ENCODE assay signal across 13 mouse cellular contexts in genomic region chr6:31339122-31339947, GRCm38 (mm10). TPM values are rescaled to one million over a fixed set of nuclear protein-coding genes. Genes with fewer than 3 reads are reported as not detected.
DNase-seq lines count a peak whose midpoint lies in the region; ATAC-seq and TF ChIP-seq lines count a peak whose summit lies in the region.
"Had no signal": no experiment of that assay in that cellular context is flagged by ENCODE, and none has a peak within 500 bp of the region (broad histone marks: within the 10 kb centered on the region; RNA-seq: fewer than 3 reads in every experiment).

No protein-coding gene starts in this region.

- DNase-seq in cerebellum, postnatal 10 days, result peak; percentile 55 to 58
- peak; percentile 20 for DNase-seq in layer of hippocampus, adult 9-10 months (ENCODE audit: low spot score)
- DNase-seq in layer of hippocampus, postnatal 25 days (ENCODE audit: extremely low spot score in 1 of 2, low spot score in 1 of 2), result no peak
- DNase-seq in brain, embryonic 14.5 days (ENCODE audit: low read depth), result peak; percentile 82
- peak; percentile 51 to 67 for DNase-seq in left cerebral cortex, postnatal 25 days (ENCODE audit: low spot score in 2 of 2)
- DNase-seq in ovary, adult 18-20 months (ENCODE audit: low spot score), result no peak
- DNase-seq in adrenal gland, postnatal 25 days, result no peak
- DNase-seq: cerebellum, adult 9-11 months; heart, adult 2 months; liver, postnatal 0 days; thymus, postnatal 4 days had no signal

- intact Hi-C loops in left cerebral cortex, postnatal 25 days (cut with DNase I), result no loop called here

- no peak for ATAC-seq in cerebellum, adult (ENCODE audit: insufficient number of reproducible peaks, low FRiP score, low TSS enrichment)
- ATAC-seq: intestine, embryonic 15.5 days; liver, postnatal 0 days had no signal

- no peak for TF ChIP-seq CTCF in brain, embryonic 14.5 days (IDR thresholded peaks at IDR 0.05; ENCODE audit: borderline replicate concordance, extremely low read depth, insufficient read depth, insufficient read length)

- no peak for TF ChIP-seq POLR2A in brain, embryonic 14.5 days (IDR thresholded peaks at IDR 0.05; ENCODE audit: borderline replicate concordance, extremely low read depth, insufficient read depth, insufficient read length, poor library complexity, severe bottlenecking)

RNA-seq across cellular contexts. Expression of gene Mkln1, which starts 59.2 kb away (rescaled TPM):
- total RNA-seq in layer of hippocampus, postnatal 25 days (2021), result 100 to 1,000 TPM; 141 to 142 TPM
- 45.4 and 47.9 TPM in 2 replicates for polyA plus RNA-seq in brain, embryonic 14.5 days (2012; rRNA removed)
- 100 to 1,000 TPM; 143 to 152 TPM for total RNA-seq in left cerebral cortex, postnatal 25 days (2021)
- 182 and 190 TPM in 2 replicates for total RNA-seq in adrenal gland, postnatal 25 days (2021)

Comparison
In these comparisons a context has a peak if more than half of its experiments do, and no peak if none do; other contexts are left out.
1. DNase-seq: peak in cerebellum, postnatal 10 days (2 of 2), layer of hippocampus, adult 9-10 months (single experiment), brain, embryonic 14.5 days (single experiment) and left cerebral cortex, postnatal 25 days (2 of 2); none in layer of hippocampus, postnatal 25 days (0 of 2), ovary, adult 18-20 months (single experiment) and adrenal gland, postnatal 25 days (single experiment).